Mouse (Mus musculus) thymus, adult 2 months (tissue): ENCODE measurements around the gene Elk4. TPM values are rescaled to one million over a fixed set of nuclear protein-coding genes. Genes with fewer than 3 reads are reported as not detected.

Experiments used
- DNase-seq: peaks from one replicate; pipeline ENCODE4 v3.0.0; 2021
- H3K27ac ChIP-seq: fragments of 200-500 bp; 2 replicates; pipeline ENCODE4 v1.5.1; 2012; ENCODE audit warnings: low read length, control low read depth; ENCODE audit not compliant: control insufficient read depth, insufficient read depth
- H3K27me3 ChIP-seq: fragments of 200-500 bp; 2 replicates; pipeline ENCODE4 v1.6.1; 2012; ENCODE audit warnings: mild to moderate bottlenecking, low read length, moderate library complexity, mixed read lengths; ENCODE audit not compliant: control insufficient read depth, insufficient read depth
- H3K36me3 ChIP-seq: fragments of 200-500 bp; 2 replicates; pipeline ENCODE4 v1.6.1; 2012; ENCODE audit warnings: mild to moderate bottlenecking, low read length, moderate library complexity; ENCODE audit not compliant: control insufficient read depth, insufficient read depth
- H3K4me1 ChIP-seq: fragments of 200-500 bp; replicated peaks from 2 replicates; pipeline ENCODE4 v1.6.1; 2012; ENCODE audit warnings: low read length; ENCODE audit not compliant: control insufficient read depth, insufficient read depth
- H3K4me3 ChIP-seq: fragments of 200-500 bp; 2 replicates; pipeline ENCODE4 v1.5.1; 2012; ENCODE audit warnings: mild to moderate bottlenecking, low read length, control low read depth, moderate library complexity; ENCODE audit not compliant: control insufficient read depth, insufficient read depth
- CTCF ChIP-seq: fragments of 200-500 bp; IDR thresholded peaks from 2 replicates; pipeline ENCODE4 v1.5.1; 2012; ENCODE audit warnings: mild to moderate bottlenecking, control low read depth, low read length, moderate library complexity, borderline replicate concordance; ENCODE audit not compliant: control insufficient read depth, poor library complexity, insufficient read depth; ENCODE audit errors: extremely low read depth
- POLR2A ChIP-seq: fragments of 200-500 bp; IDR thresholded peaks from 2 replicates; pipeline ENCODE4 v1.6.1; 2012; ENCODE audit warnings: mild to moderate bottlenecking, low read length, control low read depth, moderate library complexity; ENCODE audit not compliant: control insufficient read depth, poor library complexity, insufficient read depth; ENCODE audit errors: extremely low read depth
- WGBS: fragments of 180-500 bp; shearing (Covaris S2); methylation state at CpG from one replicate; pipeline ENCODE4 v1.1.7; 2018; 5-methylcytosine and 5-hydroxymethylcytosine counted together
- polyA plus RNA-seq: library from polyadenylated mRNA; depleted of rRNA; stranded (reverse); fragments of >200 nt; gene quantifications from 2 replicates; pipeline ENCODE4 v1.2.3, GENCODE M21; 2012

Elk4 gene
- polyA plus RNA-seq, 1 experiment, result 82.3 TPM

DNA sequence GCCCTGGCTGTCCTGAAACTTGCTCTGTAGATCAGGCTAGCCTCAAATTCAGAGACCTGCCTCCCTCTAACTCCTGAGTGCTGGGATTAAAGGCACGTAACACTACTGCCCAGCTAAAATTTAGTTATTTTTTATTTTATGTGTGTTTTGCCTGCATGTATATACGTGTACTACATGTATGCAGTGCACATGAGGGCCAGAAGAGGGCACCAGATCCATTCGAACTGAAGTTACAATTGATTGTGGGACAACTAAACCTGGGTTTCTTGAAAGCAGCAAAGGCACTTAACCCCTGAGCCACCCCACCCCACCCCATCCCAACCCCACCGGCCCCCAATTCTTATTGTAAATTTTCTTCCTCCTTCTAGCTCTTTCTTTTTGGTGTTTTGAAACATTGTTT is 12.3 kb upstream of the Elk4 start:
- no peaks in the 10 kb centered on the region for H3K36me3 ChIP-seq
- no peaks in the 10 kb centered on the region for H3K27me3 ChIP-seq
- peak; percentile 80 for DNase-seq
- H3K4me1 ChIP-seq, result no peaks in the 10 kb centered on the region
- no peak overlapping the region for H3K4me3 ChIP-seq
- 42% methylated on average over 4 of the region's 4 CpGs for WGBS
- TF ChIP-seq POLR2A (no peak), CTCF (no peak)
- no peak overlapping the region for H3K27ac ChIP-seq

DNA sequence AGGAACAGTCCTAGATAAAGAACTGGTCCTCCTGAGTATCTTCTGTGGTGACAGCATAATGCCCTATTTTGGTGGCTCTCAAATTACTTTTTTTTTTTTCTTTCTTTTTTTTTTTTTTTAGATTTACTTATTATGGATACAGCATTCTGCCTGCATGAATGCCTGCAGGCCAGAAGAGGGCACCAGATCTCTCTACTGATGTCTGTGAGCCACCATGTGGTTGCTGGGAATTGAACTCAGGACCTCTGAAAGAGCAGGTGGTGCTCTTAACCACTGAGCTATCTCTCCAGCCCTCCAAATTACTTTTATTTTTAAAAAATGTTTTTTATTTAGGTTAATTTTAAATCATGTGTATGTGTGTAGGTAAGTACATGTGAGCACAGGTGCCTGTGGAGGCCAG is 6.9 kb upstream of the Elk4 start:
- Histone ChIP-seq H3K27ac (no peak overlapping the region), H3K36me3 (no peaks in the 10 kb centered on the region), H3K4me3 (no peak overlapping the region), H3K27me3 (no peaks in the 10 kb centered on the region), H3K4me1 (peaks cover 3% of the 10 kb centered on the region)
- DNase-seq, result peak; percentile 30
- TF ChIP-seq POLR2A, result no peak
- no peak for TF ChIP-seq CTCF

DNA sequence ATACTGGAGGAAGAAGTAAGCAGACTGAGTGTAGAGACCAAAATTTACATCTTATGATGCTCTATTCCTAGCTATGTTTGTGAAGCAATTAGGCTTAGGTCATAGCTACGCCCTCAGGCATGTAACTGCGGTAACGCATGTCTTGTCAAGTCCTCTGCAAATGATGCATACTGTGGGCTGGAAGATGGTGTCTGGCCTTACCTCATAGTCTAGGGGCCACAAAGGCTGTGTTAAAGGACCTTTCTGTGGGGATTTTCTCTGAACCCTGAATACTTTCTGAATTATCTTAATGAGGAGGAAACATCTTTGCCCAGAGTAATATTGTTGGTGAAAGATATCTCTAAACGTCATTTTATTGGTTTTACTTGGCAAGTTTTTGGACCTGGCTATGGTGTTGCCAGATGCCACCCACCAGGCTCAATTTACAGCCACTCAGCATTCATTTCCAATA is 5.5 kb upstream of the Elk4 start:
- Histone ChIP-seq H3K36me3 (no peaks in the 10 kb centered on the region), H3K27ac (no peak overlapping the region), H3K4me1 (peaks cover 5% of the 10 kb centered on the region), H3K27me3 (no peaks in the 10 kb centered on the region), H3K4me3 (no peak overlapping the region)
- TF ChIP-seq CTCF (no peak), POLR2A (no peak)
- no peak for DNase-seq
- WGBS, result 91% methylated on average over 4 of the region's 4 CpGs

DNA sequence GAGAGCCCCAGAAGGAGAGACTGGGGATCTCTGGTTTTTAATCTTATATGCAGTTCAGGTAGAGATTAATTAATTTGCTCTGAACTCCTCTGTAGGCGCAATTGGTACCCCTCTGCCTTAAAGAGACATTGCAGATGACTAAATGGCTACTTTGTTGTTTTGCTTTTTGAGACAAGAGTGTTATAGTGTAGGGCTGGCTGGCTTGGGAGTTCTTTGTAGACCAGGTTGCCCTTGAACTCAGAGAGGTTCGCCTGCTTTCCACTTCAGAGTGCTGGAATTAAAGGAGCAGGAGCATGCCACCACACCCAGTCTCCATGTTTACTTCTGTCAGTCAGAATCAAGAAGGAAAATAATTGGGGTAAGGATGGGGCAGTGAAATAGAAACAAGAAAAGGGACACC is 4.3 kb upstream of the Elk4 start:
- H3K27ac ChIP-seq, result no peak overlapping the region
- H3K4me3 ChIP-seq, result no peak overlapping the region
- 84% methylated on average over 2 of the region's 2 CpGs for whole genome bisulfite sequencing
- DNase-seq, result no peak
- H3K4me1 ChIP-seq, result peaks cover 5% of the 10 kb centered on the region
- no peaks in the 10 kb centered on the region for H3K36me3 ChIP-seq
- TF ChIP-seq POLR2A, result no peak
- TF ChIP-seq CTCF, result no peak
- no peaks in the 10 kb centered on the region for H3K27me3 ChIP-seq

DNA sequence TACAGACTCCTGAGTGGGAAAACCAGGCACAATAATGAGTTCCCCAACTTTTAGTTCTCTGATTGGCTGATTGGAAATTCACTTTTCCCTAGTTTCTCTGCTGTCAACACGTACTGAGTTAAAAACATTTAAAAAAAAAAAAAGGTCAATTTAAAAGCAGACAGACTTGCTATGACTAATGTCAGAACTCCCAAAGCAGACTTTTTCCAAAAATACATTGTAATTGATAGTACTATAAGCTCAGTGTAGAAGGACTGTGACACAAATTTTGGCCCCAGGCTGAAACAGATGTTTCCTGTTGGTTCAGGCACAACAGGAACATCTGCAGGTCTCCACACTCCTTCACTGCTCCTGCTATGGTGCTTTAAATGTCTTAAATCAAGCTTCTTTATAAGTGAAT is 3.6 kb upstream of the Elk4 start:
- H3K4me1 ChIP-seq, result peaks cover 5% of the 10 kb centered on the region
- no peak overlapping the region for H3K27ac ChIP-seq
- H3K27me3 ChIP-seq, result no peaks in the 10 kb centered on the region
- TF ChIP-seq CTCF, result no peak
- no peak for TF ChIP-seq POLR2A
- no peak overlapping the region for H3K4me3 ChIP-seq
- 18% methylated on average over 1 of the region's 1 CpGs for WGBS
- no peak for DNase-seq
- no peaks in the 10 kb centered on the region for H3K36me3 ChIP-seq

DNA sequence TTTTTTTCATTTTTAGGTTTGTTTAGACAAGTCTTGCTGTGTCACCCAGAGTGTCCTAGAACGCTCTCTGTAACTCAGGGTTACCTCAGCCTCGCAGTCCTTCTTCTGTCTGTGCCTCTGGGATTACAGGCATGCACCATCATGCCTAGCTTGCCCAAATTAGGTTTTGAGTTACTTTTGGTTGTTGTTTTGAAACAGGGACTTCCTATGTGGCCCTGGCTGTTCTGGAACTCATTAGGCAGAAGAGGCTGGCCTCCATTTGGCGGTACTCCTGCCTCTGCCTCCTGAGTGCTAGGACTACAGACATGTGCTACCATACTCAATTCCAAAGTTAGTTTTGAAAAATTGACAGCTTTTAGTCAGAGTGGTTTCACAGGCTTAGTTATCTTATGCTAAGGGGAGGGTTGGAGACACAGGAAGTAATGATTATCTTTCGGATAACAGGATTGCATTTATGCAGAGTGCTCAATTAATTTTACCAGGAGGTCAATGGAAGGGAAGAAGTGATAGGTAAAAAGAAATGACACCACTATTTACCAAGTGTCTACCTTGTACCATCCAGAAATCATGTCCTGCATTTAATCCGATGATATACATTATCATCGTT is 2.7 kb upstream of the Elk4 start:
- H3K36me3 ChIP-seq, result no peaks in the 10 kb centered on the region
- H3K4me3 ChIP-seq, result no peak overlapping the region
- no peaks in the 10 kb centered on the region for H3K27me3 ChIP-seq
- H3K27ac ChIP-seq, result no peak overlapping the region; the same call in 1 of the 2 replicates
- no peak for TF ChIP-seq CTCF
- no peak for TF ChIP-seq POLR2A
- WGBS, result 90% methylated on average over 6 of the region's 6 CpGs
- H3K4me1 ChIP-seq, result peaks cover 6% of the 10 kb centered on the region
- no peak for DNase-seq

DNA sequence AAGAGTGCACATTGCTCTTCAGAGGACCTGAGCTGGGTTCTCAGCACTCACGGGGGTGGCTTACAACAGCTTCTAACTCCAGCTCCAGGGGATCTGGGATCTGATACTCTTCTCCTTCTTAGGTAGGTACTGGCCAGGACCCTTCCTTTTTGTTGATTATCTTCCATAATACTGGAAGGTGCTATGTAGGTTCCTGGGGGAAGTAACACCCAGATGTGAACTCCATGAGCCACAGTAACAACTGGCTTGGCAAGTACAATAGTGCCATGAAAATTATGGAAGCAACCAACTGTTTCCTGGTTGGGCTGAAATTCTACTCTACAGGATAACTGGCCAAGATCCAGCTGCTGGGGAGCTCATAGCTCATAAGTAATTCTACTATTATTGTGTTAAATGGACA is 1.9 kb upstream of the Elk4 start:
- no peak overlapping the region for H3K4me3 ChIP-seq
- 96% methylated on average over 1 of the region's 1 CpGs for WGBS
- DNase-seq, result no peak
- peaks cover 10% of the 10 kb centered on the region for H3K4me1 ChIP-seq
- TF ChIP-seq CTCF (no peak), POLR2A (no peak)
- H3K27me3 ChIP-seq, result no peaks in the 10 kb centered on the region
- H3K36me3 ChIP-seq, result no peaks in the 10 kb centered on the region
- H3K27ac ChIP-seq, result no peak overlapping the region

DNA sequence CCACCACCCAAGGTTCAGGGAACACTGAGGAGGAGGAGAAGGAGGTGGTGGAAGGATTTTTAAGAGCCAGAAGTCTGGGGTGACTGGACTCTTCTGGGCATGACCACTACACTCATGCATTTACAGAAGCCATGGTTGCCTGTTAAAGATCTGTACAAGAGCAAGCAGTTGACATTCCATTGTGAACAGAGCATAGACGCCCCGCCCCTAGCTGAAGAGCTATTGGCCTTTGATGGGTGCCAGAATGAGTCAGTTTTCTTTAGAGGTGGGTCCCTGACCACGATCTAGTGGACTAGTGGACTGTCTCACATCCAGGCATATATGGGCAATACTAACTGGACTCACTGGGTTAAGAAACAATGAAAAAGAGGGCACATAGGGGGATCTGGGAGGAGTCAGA is 1.4 kb upstream of the Elk4 start:
- no peak for DNase-seq
- no peak overlapping the region for H3K27ac ChIP-seq
- H3K27me3 ChIP-seq, result no peaks in the 10 kb centered on the region
- TF ChIP-seq CTCF (no peak), POLR2A (no peak)
- WGBS, result 95% methylated on average over 3 of the region's 3 CpGs
- H3K4me1 ChIP-seq, result peaks cover 13% of the 10 kb centered on the region
- H3K4me3 ChIP-seq, result no peak overlapping the region
- H3K36me3 ChIP-seq, result no peaks in the 10 kb centered on the region
